Mouse (Mus musculus) adrenal gland, postnatal 36 days (tissue): ENCODE measurements at regions not wholly inside any gene's neighbourhood (a gene's known extent, or its start where the extent isn't known, plus 50 kb on each side); places are given as distances from the start of the nearest gene placed in this dataset.

Source experiments
- DNase-seq, 2 experiments: peaks; one replicate each; pipeline ENCODE4 v3.0.0; 2021; ENCODE audit warnings: mixed read lengths in 1 of 2

GRCm38 (mm10) chr10:25857954-25858616 is 220.0 kb upstream of the Gm9767 start:
- DNase-seq: peak in 1 of 2 experiments; percentile 4

DNA sequence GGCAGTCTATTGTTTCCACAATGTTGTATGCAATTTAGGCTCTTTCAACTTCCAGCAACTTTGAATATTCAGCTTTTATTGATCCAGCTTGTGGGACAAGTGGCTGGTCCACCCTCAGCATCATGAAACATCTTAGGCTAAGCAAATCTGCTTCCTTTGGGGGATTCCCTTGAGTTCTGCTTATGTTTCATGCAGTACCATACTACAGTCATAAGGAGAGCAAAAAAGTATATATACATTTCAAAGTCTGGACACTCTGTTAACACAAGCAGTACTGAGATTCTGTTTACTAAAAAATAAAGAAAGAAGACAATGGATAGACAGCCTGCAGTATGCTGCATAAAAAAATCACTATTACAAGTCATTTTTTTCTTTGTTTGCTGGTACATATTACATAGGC is 233.7 kb upstream of the Gm9767 start:
- no peak for DNase-seq

GRCm38 (mm10) chr10:25829275-25829674 is 248.8 kb upstream of the Gm9767 start:
- DNase-seq: no peak

DNA sequence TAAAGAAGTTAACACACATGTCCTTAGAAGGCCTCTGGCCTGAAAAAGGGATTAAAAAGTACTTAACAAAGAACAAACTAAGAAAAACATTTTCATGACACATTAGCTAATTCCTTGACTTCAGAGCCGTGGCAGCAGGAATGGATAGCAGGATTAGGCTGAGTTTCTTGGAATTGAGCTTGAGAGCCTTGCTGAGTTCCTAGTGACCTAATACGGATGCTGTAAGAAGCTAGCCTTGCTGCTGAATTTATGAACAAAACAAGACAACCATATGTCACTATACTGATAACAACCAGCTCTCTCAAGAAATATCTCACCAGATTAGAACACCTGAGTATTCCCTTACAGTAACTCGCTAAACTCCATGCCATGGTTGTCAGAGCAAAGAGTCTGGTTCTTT is 268.2 kb upstream of the Smlr1 start:
- DNase-seq: no peak

DNA sequence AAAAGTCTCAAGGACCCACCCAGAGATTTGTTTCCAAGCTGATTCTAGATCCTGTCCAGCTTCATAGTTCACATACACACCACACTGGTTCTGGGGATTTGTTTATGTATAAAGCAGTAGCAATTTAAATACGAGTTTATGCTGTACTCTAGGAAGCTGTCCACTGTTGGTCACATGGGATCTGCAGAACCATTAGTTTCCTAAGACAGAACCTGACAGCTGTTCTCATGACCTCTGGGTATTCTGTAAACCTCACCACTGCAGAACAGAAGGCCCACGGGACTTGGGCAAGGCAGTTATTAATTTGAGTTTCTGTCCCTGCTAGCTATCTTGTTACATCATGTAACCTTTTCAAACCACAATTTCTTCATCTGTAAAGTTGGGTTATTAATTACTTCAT is 265.4 kb upstream of the Smlr1 start:
- DNase-seq: no peak

DNA sequence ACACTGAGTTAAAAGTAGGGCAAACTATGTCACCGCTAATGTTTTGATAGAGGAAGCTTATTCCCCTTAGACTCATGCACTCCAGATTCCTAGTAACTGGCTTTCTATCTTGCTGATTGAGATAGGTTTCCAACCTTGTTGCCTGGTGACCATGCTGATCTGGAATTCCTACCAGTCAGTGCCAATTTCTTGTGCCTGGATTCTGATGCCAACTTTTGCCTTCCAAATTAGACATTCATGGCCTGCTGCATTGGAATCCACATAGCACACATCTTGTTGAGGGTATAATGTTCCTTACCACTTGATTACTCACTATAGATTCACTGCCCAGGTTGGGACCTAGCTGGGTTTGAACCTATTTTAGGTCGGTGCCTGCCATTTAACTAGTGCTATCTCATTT is 262.8 kb upstream of the Smlr1 start:
- no peak for DNase-seq

- no peak for DNase-seq
These were observed 254.3 kb upstream of the Smlr1 start for GRCm38 (mm10) chr10:25790363-25790821.

- peak; percentile 4 to 15 for DNase-seq
These were observed 252.6 kb upstream of the Smlr1 start for GRCm38 (mm10) chr10:25788660-25789059.

DNA sequence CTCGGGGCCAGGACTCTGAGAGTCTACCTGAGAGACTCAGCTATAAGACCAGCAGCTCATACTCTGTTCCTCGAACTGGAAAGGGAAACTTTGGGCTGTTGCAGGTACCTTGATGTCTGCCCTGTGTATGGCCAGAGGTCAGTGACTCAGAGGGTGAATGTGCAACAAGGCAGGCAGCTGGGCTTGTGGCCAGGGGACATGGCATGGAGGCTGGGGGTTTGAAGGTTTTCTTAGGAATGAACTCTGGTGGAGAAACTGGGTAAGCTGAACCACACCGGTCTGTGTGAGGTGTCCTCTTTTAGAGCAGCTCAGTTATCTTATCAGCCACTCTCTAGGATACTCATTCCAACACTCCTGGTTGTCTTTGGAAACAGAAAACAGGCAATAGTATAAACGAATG is 251.9 kb upstream of the Smlr1 start:
- peak; percentile 18 to 47 for DNase-seq

DNA sequence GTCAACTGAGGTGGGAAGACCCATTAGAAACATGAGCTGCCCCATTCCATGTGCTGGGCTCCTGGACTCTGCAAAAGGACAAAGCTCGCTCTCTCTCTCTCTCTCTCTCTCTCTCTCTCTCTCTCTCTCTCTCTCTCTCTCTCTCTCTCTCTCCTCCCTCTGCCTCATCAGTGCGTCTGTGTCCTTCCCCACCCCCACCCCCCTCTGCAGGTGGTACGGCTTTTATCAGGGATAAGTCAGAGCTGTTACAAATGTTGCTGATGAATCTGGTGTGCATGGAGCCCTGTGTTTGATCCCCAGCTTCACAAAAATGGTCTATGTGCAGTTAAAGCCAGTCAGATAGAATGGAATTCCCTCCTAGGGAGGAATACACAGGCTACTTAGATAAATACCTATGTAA is 247.8 kb upstream of the Smlr1 start:
- no peak for DNase-seq

- no peak for DNase-seq
These were observed 243.4 kb upstream of the Smlr1 start for GRCm38 (mm10) chr10:25779476-25779875.

DNA sequence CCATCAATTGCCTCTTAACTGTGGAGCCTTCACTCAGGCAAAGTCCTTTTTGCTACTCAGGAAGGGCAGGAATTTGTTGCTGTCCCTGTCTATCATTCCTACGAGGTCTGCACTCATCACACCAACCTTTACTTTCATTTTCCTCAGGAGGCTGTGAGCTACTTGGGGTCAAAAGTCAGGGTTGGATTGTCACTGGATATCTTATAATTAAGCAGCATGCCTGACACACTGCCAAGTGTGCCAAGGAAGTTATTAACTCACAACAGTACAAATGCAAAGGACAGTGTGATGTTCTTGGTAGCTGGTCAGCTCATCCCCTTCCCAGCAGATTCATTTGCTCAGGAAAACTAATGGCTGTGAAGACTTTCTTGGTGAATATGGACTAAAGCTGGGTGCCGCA is 241.7 kb upstream of the Smlr1 start:
- no peak for DNase-seq

GRCm38 (mm10) chr10:25776697-25777096 is 240.6 kb upstream of the Smlr1 start:
- DNase-seq: no peak

DNA sequence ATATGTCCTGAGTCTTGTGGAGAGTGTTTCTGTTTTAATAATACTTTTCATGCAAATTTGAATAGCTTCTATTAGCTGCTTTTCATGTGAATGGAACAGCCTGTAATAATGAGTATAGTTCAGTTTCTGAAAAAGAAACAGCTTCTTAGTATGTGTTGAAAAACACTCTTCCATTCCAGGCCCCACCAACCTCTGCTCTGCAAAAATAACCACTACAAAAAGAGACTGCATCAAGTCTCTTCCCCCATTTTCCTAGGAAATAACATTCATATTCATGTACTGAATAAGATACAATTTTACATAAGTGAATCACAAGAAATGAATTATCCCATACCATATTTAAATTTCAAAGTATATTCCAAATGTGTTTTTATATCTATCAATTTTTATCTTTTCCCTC is 234.0 kb upstream of the Smlr1 start:
- no peak for DNase-seq

DNA sequence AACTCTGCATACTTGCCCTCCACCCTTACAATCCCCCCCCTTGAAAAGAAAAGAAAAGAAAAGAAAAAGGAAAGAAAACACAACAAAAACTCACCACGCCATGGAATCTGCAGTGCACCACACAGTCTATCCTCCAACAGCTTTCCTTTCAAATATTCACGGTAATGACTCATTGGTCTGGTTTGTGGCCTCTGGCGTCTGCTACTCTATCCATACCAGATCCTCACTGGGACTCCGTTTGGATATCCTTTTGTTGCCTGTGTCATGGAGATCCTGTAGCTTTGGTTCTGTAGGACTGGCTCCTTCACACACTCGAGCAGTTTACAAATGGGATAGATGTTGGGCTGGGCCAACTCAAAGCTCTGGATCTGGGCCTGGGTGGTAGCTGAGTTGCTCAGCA is 232.4 kb upstream of the Smlr1 start:
- DNase-seq: no peak

DNA sequence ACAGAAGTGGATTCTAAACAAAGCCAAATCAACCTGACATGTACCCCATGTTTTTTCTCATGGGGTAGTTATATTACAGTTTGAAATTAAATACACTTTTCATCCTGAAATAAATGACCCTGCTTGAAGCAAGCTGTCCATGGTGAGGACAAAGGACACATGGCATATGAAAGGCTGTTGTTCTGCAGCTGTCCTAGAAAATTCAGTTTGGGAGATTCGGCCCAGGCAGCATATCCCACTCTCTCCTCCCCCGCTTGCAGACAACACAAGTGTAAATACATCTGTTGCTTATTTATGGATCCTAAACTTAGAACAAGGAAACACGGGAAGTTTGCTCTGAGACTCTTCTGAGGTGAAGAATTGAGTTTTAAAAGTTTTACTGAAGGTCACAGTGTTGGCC is 218.2 kb upstream of the Smlr1 start:
- DNase-seq: no peak

- DNase-seq: no peak
These were observed 206.6 kb upstream of the Smlr1 start for GRCm38 (mm10) chr10:25742678-25743077.

- DNase-seq: no peak
These were observed 204.9 kb upstream of the Smlr1 start for GRCm38 (mm10) chr10:25740956-25741355.

DNA sequence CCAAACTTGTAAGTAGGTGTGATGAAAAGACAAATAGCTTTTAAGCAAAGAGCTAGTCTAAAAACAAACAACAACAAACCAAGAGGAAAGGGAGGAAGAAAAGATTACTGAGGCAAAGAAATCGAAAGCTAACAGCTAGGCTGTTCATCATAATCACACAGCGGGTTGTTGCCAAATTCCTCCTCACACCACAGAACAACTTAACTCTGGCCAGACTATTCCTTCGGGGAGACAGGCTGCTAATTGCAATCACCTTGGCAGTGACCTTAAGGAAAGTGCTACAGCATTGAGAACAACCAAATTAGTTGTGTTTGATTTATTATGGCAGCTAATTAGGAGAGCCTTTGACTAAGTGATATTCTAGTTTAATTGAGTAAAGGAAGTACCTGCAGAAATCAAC is 194.4 kb upstream of the Smlr1 start:
- DNase-seq: no peak

DNA sequence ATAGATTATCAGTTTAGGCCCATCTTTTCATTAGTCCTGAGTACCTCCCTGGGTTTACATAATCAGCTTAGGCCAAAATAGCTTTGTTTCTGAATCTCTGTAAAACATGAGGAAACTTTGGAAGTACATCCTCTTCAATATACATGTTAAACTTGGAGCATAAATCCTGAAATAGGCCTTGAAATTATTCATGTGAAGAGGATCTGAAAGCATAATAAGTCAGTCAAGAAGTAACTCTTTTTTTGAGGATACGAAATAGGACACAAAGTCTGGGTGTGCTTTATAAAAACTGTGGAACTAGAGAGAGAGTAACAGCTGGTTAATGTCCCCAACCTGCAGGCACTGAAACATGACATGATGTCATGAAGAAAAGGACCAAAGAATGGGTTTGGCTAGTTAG is 187.9 kb upstream of the Smlr1 start:
- no peak for DNase-seq

DNA sequence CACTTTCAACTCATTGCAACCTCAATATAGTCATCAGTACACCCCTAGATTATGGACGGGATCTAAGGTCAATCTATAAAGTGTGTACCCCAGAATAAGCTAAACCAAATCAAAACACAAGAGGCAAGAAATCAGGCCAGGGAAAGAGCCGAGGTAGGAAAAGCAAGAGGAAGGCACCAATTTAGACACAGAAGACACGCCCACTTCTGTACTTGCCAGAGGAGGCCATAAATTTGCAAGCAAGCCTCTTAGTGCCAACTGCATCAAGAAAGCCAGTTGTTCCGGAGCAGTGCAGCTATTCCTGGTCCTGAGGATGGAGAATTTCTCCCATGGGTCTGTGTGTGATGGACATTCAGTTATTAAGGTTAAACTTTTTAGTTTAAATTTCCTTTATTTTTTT is 179.7 kb upstream of the Smlr1 start:
- peak in 1 of 2 experiments; percentile 7 for DNase-seq

DNA sequence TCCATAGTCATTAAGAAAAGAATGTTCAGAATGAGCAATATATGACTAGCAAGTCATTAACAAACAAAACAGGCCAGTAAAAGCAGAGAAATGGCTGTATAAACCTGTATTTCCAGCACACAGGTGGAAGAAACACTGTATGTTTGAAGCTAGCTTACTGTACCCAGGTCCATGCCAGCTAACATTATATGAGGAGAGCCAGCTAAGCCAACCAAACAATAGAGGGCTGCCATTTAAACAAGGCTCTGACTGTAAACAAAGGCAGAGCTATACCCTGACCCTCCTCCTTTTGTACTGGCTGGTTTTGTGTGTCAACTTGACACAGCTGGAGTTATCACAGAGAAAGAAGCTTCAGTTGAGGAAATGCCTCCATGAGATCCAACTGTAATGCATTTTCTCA is 178.6 kb upstream of the Smlr1 start:
- DNase-seq: no peak

- DNase-seq: no peak
These were observed 178.0 kb upstream of the Smlr1 start for GRCm38 (mm10) chr10:25714041-25714440.

GRCm38 (mm10) chr10:25707951-25708350 is 171.9 kb upstream of the Smlr1 start:
- no peak for DNase-seq

- DNase-seq: no peak
These were observed 166.1 kb upstream of the Smlr1 start for GRCm38 (mm10) chr10:25702146-25702545.
